Mouse (Mus musculus): Measurements from ENCODE around the gene Gm21256. TPM values are rescaled to one million over a fixed set of nuclear protein-coding genes. Genes with fewer than 3 reads are reported as not detected.
"Not testable (repeated sequence)": the region's sequence is repeated elsewhere in the genome, so short reads cannot be mapped to it uniquely, and the experiment has no call there.

Gm21256 gene
- not detected for total RNA-seq (2022)

GRCm38 (mm10) chrY:47450660-47451059 lies at the start of gene Gm21256:
Gene Gm21256, plus strand, starts transcription at chrY:47450960.
- DNase-seq (ENCODE audit: low spot score in 2 of 2): not testable (repeated sequence)

Other genes starting within 250 kb of the Gm21256 start
- gene Gm21170, start 240.1 kb downstream of the Gm21256 start, total RNA-seq (2022): not detected